Mouse (Mus musculus) forebrain, embryonic 11.5 days (tissue): ENCODE results near the gene Stkld1. TPM values are rescaled to one million over a fixed set of nuclear protein-coding genes. Genes with fewer than 3 reads are reported as not detected.

ENCODE experiments used
- ATAC-seq: fragments of 200-750 bp; cut with Nextera tagmentation; replicated peaks from 2 replicates; pipeline ENCODE4 v1.8.0; 2017; ENCODE audit warnings: moderate TSS enrichment; ENCODE audit not compliant: low FRiP score
- DNase-seq: peaks from one replicate; pipeline ENCODE4 v3.0.0-alpha.2; 2017; ENCODE audit warnings: low spot score
- H3K27ac ChIP-seq: fragments of 300-500 bp; sonication (generic); 2 replicates; pipeline ENCODE4 v1.5.1; 2014; ENCODE audit warnings: low read depth, low read length
- H3K27me3 ChIP-seq: fragments of 300-500 bp; sonication (generic); 2 replicates; pipeline ENCODE4 v1.6.1; 2014; ENCODE audit warnings: mild to moderate bottlenecking, low read length, mixed read lengths; ENCODE audit not compliant: control insufficient read depth, insufficient read depth
- H3K36me3 ChIP-seq: fragments of 300-500 bp; sonication (generic); 2 replicates; pipeline ENCODE4 v1.6.1; 2014; ENCODE audit warnings: mild to moderate bottlenecking, low read length, moderate library complexity, mixed read lengths; ENCODE audit not compliant: control insufficient read depth, insufficient read depth
- H3K4me1 ChIP-seq: fragments of 300-500 bp; sonication (generic); replicated peaks from 2 replicates; pipeline ENCODE4 v1.6.1; 2014; ENCODE audit warnings: low read length, mixed read lengths; ENCODE audit not compliant: control insufficient read depth, insufficient read depth
- H3K4me2 ChIP-seq: fragments of 300-500 bp; sonication (generic); 2 replicates; pipeline ENCODE4 v1.6.1; 2014; ENCODE audit warnings: low read depth, mild to moderate bottlenecking, low read length, moderate library complexity, mixed read lengths; ENCODE audit not compliant: severe bottlenecking
- H3K4me3 ChIP-seq: fragments of 300-500 bp; sonication (generic); 2 replicates; pipeline ENCODE4 v1.5.1; 2014; ENCODE audit warnings: low read depth, low read length
- H3K9ac ChIP-seq: fragments of 300-500 bp; sonication (generic); 2 replicates; pipeline ENCODE4 v1.6.1; 2014; ENCODE audit warnings: low read length
- H3K9me3 ChIP-seq: fragments of 300-500 bp; sonication (generic); 2 replicates; pipeline ENCODE4 v1.6.1; 2016; ENCODE audit warnings: low read length, mixed read lengths; ENCODE audit not compliant: control insufficient read depth
- WGBS: fragments of 180-500 bp; shearing (Covaris S2); extraction: QIAGEN DNeasy Blood & Tissue Kit; methylation state at CpG from one replicate; pipeline ENCODE4 v1.1.7; 2014; 5-methylcytosine and 5-hydroxymethylcytosine counted together
- polyA plus RNA-seq: library from polyadenylated mRNA; unstranded; fragments of >200 nt; fragmentation: Nextera tagmentation; extraction: Ambion mirVana; gene quantifications from 2 replicates; pipeline ENCODE4 v1.2.1, GENCODE M21; 2014

Stkld1 gene
- polyA plus RNA-seq, 1 experiment from 2014 or later = 0.11 TPM

- Histone ChIP-seq H3K4me1 (peaks cover 8% of the 10 kb centered on the region), H3K9me3 (no peaks in the 10 kb centered on the region), H3K27ac (no peak overlapping the region), H3K27me3 (no peaks in the 10 kb centered on the region), H3K4me3 (no peak overlapping the region), H3K4me2 (no peak overlapping the region), H3K36me3 (peaks cover 11% of the 10 kb centered on the region), H3K9ac (no peak overlapping the region)
- DNase-seq (no peak), ATAC-seq (no peak)
- WGBS = 92% methylated on average over 6 of the region's 6 CpGs
Measured at GRCm38 (mm10) chr2:26927745-26928476, 5.9 kb upstream of the Stkld1 start.

GRCm38 (mm10) chr2:26930390-26930789 is 3.5 kb upstream of the Stkld1 start:
- no peak overlapping the region for H3K4me2 ChIP-seq
- ATAC-seq (no peak), DNase-seq (no peak)
- H3K36me3 ChIP-seq = peaks cover under 1% of the 10 kb centered on the region; the same call in 1 of the 2 replicates
- no peaks in the 10 kb centered on the region for H3K9me3 ChIP-seq
- no peak overlapping the region for H3K27ac ChIP-seq
- no peaks in the 10 kb centered on the region for H3K27me3 ChIP-seq
- peaks cover 8% of the 10 kb centered on the region for H3K4me1 ChIP-seq
- no peak overlapping the region; the same call in 1 of the 2 replicates for H3K9ac ChIP-seq
- no peak overlapping the region for H3K4me3 ChIP-seq
- 55% methylated on average over 1 of the region's 1 CpGs for WGBS

- Histone ChIP-seq H3K9ac (peak overlapping the region; percentile 95), H3K36me3 (no peaks in the 10 kb centered on the region), H3K4me1 (peaks cover 8% of the 10 kb centered on the region), H3K4me3 (peak overlapping the region; percentile 95), H3K27ac (peak overlapping the region; percentile 62), H3K27me3 (no peaks in the 10 kb centered on the region), H3K4me2 (peak overlapping the region; percentile 72), H3K9me3 (no peaks in the 10 kb centered on the region)
- WGBS = 3% methylated on average over 43 of the region's 49 CpGs
- ATAC-seq (peak; percentile 49), DNase-seq (no peak)
Measured at GRCm38 (mm10) chr2:26932473-26933303, 1.2 kb upstream of the Stkld1 start.

GRCm38 (mm10) chr2:26935286-26935685 is 1.4 kb downstream of the Stkld1 start:
- 100% methylated on average over 2 of the region's 2 CpGs for WGBS
- Histone ChIP-seq H3K9ac (no peak overlapping the region), H3K27ac (no peak overlapping the region), H3K36me3 (no peaks in the 10 kb centered on the region), H3K9me3 (no peaks in the 10 kb centered on the region), H3K4me3 (no peak overlapping the region), H3K4me2 (no peak overlapping the region), H3K27me3 (no peaks in the 10 kb centered on the region), H3K4me1 (peaks cover 8% of the 10 kb centered on the region)
- DNase-seq (no peak), ATAC-seq (no peak)

- no peak for ATAC-seq
- Histone ChIP-seq H3K4me1 (peaks cover 8% of the 10 kb centered on the region), H3K36me3 (no peaks in the 10 kb centered on the region), H3K9me3 (no peaks in the 10 kb centered on the region), H3K4me2 (no peak overlapping the region), H3K27me3 (no peaks in the 10 kb centered on the region), H3K4me3 (no peak overlapping the region), H3K9ac (no peak overlapping the region), H3K27ac (no peak overlapping the region)
- WGBS = 82% methylated on average over 1 of the region's 1 CpGs
- DNase-seq = no peak
Measured at GRCm38 (mm10) chr2:26936425-26936824, 2.6 kb downstream of the Stkld1 start.

- H3K4me1 ChIP-seq = no peaks in the 10 kb centered on the region
- no peak for DNase-seq
- no peaks in the 10 kb centered on the region for H3K27me3 ChIP-seq
- H3K36me3 ChIP-seq = no peaks in the 10 kb centered on the region
- no peak overlapping the region for H3K27ac ChIP-seq
- H3K9me3 ChIP-seq = no peaks in the 10 kb centered on the region
- ATAC-seq = no peak
- no peak overlapping the region for H3K4me2 ChIP-seq
- no peak overlapping the region for H3K9ac ChIP-seq
- H3K4me3 ChIP-seq = no peak overlapping the region
- WGBS = 53% methylated on average over 5 of the region's 5 CpGs
Measured at GRCm38 (mm10) chr2:26941539-26941938, 7.7 kb downstream of the Stkld1 start.

- Histone ChIP-seq H3K4me2 (no peak overlapping the region), H3K36me3 (no peaks in the 10 kb centered on the region), H3K27me3 (no peaks in the 10 kb centered on the region), H3K27ac (no peak overlapping the region), H3K4me3 (no peak overlapping the region), H3K9me3 (no peaks in the 10 kb centered on the region), H3K4me1 (no peaks in the 10 kb centered on the region), H3K9ac (no peak overlapping the region)
- DNase-seq = no peak
- no peak for ATAC-seq
- 82% methylated on average over 3 of the region's 3 CpGs for WGBS
Measured at GRCm38 (mm10) chr2:26943253-26943652, 9.4 kb downstream of the Stkld1 start.

GRCm38 (mm10) chr2:26950411-26950810 is 16.6 kb downstream of the Stkld1 start:
- no peak overlapping the region for H3K4me3 ChIP-seq
- H3K9ac ChIP-seq = no peak overlapping the region
- no peaks in the 10 kb centered on the region for H3K27me3 ChIP-seq
- WGBS = 83% methylated on average over 2 of the region's 2 CpGs
- H3K27ac ChIP-seq = no peak overlapping the region
- no peak for DNase-seq
- peaks cover 6% of the 10 kb centered on the region; the same call in 1 of the 2 replicates for H3K36me3 ChIP-seq
- H3K9me3 ChIP-seq = no peaks in the 10 kb centered on the region
- H3K4me1 ChIP-seq = no peaks in the 10 kb centered on the region
- H3K4me2 ChIP-seq = no peak overlapping the region
- no peak for ATAC-seq
